Mouse (Mus musculus) hindbrain, embryonic 15.5 days (tissue): ENCODE measurements at regions not wholly inside any gene's neighbourhood (a gene's known extent, or its start where the extent isn't known, plus 50 kb on each side); places are given as distances from the start of the nearest gene placed in this dataset.

Experiments used
- ATAC-seq: fragments of 200-750 bp; cut with Nextera tagmentation; 2 replicates; pipeline ENCODE4 v1.8.0; 2017; ENCODE audit warnings: low read depth, moderate number of reproducible peaks, moderate TSS enrichment; ENCODE audit not compliant: low FRiP score
- H3K27ac ChIP-seq: fragments of 300-500 bp; sonication (generic); replicated peaks from 2 replicates; pipeline ENCODE4 v1.5.1; 2015; ENCODE audit warnings: mild to moderate bottlenecking, inconsistent platforms
- H3K27me3 ChIP-seq: fragments of 300-500 bp; sonication (generic); 2 replicates; pipeline ENCODE4 v1.6.1; 2015; ENCODE audit warnings: control low read depth, inconsistent platforms
- H3K36me3 ChIP-seq: fragments of 300-500 bp; sonication (generic); 2 replicates; pipeline ENCODE4 v1.6.1; 2015; ENCODE audit warnings: control low read depth, inconsistent platforms
- H3K4me1 ChIP-seq: fragments of 300-500 bp; sonication (generic); replicated peaks from 2 replicates; pipeline ENCODE4 v1.6.1; 2015; ENCODE audit warnings: control low read depth, inconsistent platforms
- H3K4me2 ChIP-seq: fragments of 300-500 bp; sonication (generic); 2 replicates; pipeline ENCODE4 v1.6.1; 2015; ENCODE audit warnings: moderate library complexity, mild to moderate bottlenecking, inconsistent platforms
- H3K4me3 ChIP-seq: fragments of 300-500 bp; sonication (generic); 2 replicates; pipeline ENCODE4 v1.5.1; 2015; ENCODE audit warnings: mild to moderate bottlenecking, inconsistent platforms
- H3K9ac ChIP-seq: fragments of 300-500 bp; sonication (generic); 2 replicates; pipeline ENCODE4 v1.6.1; 2015; ENCODE audit warnings: inconsistent platforms
- H3K9me3 ChIP-seq: fragments of 300-500 bp; sonication (generic); 2 replicates; pipeline ENCODE4 v1.6.1; 2016; ENCODE audit warnings: control low read depth, inconsistent platforms
- WGBS: fragments of 180-500 bp; shearing (Covaris S2); methylation state at CpG from one replicate; pipeline ENCODE4 v1.1.7; 2015; 5-methylcytosine and 5-hydroxymethylcytosine counted together

DNA sequence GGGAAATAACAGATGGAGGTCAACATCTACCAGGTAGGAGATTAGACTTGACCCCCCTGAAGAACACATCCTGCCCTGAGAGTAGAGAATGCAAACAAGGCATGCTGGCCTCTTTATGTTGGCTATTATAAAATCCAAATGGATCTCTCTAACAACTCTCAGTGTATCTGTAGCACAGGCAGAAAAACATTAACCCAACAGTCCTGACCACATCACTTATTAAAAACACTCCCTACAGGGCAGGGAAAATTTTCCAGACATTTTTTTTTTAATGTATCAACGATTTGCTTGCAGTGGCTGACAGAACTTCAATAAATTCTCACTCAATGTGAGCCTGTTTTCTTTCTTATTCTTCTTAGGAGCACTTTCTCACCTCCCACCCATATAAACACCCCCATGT, 511.4 kb downstream of the Cdk5rap2 start:
- Histone ChIP-seq H3K4me1 (no peaks in the 10 kb centered on the region), H3K9ac (no peak overlapping the region), H3K27ac (no peak overlapping the region), H3K36me3 (no peaks in the 10 kb centered on the region), H3K4me2 (no peak overlapping the region), H3K27me3 (no peaks in the 10 kb centered on the region), H3K9me3 (no peaks in the 10 kb centered on the region), H3K4me3 (no peak overlapping the region)
- no peak for ATAC-seq
- 63% methylated on average over 1 of the region's 1 CpGs for WGBS

DNA sequence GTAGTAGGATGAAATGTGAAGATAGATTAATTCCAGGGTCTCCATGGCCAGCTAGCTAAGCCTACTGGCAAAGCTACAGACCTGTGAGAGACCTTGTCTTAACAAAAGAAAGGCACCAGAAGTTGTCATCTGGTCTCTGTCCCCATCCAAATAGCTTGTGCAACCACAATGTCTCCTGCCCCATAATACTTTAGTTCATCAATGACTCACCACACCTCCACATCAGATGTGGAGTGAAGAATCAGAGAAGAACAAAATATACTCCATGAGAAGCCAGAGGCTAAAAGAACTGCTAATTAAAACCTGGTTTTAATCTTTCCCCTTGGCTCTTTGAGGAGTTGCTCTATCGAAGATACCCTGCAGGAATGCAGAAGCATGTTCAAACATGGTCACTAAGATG, 514.1 kb downstream of the Cdk5rap2 start:
- H3K9me3 ChIP-seq: no peaks in the 10 kb centered on the region
- H3K27ac ChIP-seq: no peak overlapping the region
- no peaks in the 10 kb centered on the region for H3K36me3 ChIP-seq
- ATAC-seq: no peak
- no peaks in the 10 kb centered on the region for H3K27me3 ChIP-seq
- no peak overlapping the region for H3K4me3 ChIP-seq
- H3K9ac ChIP-seq: no peak overlapping the region
- no peaks in the 10 kb centered on the region for H3K4me1 ChIP-seq
- H3K4me2 ChIP-seq: no peak overlapping the region
- WGBS: 75% methylated on average over 1 of the region's 1 CpGs

DNA sequence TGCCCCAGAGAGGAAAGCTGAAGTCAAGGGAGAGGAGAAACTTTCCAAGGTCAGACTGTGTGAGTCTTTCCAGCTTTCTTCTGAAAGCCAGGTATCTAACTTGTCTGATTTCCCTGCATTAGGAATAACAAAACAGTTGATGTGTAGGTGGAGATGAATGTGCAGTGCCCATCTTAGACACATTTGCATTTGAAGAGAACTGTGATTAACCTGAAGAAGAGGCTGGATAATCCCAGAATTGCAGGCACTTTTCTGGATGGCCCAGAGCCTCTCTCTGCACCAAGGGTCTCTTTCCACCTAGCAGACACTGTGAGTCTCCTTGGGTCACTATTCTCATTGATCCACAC, 517.4 kb downstream of the Cdk5rap2 start:
- Histone ChIP-seq H3K36me3 (no peaks in the 10 kb centered on the region), H3K4me1 (0 out of 2 replicates have a peak, but pooled peaks cover 6% of the 10 kb centered on the region), H3K27me3 (no peaks in the 10 kb centered on the region), H3K9ac (no peak overlapping the region), H3K4me2 (no peak overlapping the region), H3K27ac (no peak overlapping the region), H3K9me3 (no peaks in the 10 kb centered on the region), H3K4me3 (no peak overlapping the region)
- ATAC-seq: no peak

DNA sequence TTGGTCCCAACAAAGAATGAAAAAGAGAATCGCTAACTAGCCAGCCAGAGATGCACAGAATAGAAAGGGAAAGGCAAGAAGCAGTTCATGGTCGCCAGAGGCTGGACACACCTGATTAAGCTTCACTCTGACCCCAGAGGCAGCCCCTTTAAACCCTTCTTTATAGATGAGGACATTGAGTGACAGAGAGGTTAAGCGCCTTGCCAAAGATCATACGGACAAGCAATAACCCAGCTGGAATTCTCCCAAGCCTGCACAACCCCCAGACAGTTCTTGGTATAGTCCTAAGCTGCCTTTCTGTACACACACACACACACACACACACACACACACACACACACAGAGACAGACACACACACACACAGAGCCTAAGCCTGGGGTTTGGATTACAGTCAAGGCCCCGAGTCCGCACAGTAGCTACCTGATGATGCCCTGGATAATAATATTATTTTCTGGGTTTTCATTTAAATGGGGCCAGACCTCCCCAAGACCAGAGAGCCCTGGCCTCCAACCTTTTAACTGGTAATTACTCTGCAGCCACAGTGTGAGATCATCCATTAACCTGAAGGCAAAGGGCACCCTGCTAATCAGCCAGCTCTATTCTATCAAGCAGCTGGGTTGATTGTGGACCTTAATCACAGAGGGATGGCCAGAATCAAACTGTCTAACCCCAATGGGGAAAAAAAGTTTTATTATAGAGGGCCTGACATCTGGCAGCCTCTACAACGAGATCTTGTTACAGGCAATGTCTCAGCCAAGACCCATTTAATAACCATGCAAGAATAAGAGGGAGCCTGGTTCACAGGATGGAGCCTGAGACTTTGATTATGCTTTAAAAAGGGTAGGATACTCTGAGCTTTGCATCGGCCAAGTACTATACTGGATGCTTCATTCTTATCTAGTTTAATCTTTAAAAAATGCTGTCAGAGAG, 518.1 kb downstream of the Cdk5rap2 start:
- H3K4me2 ChIP-seq: no peak overlapping the region
- peak; percentile 65; the same call in 1 of the 2 replicates for ATAC-seq
- H3K27ac ChIP-seq: no peak overlapping the region
- no peak overlapping the region for H3K4me3 ChIP-seq
- no peak overlapping the region for H3K9ac ChIP-seq
- 44% methylated on average over 8 of the region's 8 CpGs for WGBS
- H3K36me3 ChIP-seq: no peaks in the 10 kb centered on the region
- H3K27me3 ChIP-seq: no peaks in the 10 kb centered on the region
- 0 out of 2 replicates have a peak, but pooled peaks cover 6% of the 10 kb centered on the region for H3K4me1 ChIP-seq
- no peaks in the 10 kb centered on the region for H3K9me3 ChIP-seq

DNA sequence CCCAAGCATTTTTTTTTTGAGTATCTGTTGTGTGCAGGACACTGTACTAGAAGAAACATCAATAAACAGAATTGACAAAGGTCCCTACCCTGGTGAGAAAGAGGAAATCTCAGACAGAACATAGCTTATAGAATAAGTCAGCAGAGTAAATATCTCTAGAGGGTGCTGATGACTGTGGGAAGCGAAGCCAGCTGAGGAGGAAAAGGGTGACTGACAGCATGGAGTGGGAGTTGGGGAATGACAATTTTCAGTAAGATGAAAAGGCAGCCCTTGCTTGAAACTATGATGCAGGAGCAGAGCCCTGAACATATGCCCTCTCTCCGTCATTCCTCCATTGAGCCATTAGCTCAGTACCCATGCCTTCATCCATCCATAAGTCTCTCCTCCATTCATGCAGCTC, 519.6 kb downstream of the Cdk5rap2 start:
- 62% methylated on average over 2 of the region's 2 CpGs for WGBS
- no peaks in the 10 kb centered on the region for H3K9me3 ChIP-seq
- H3K9ac ChIP-seq: no peak overlapping the region
- H3K27ac ChIP-seq: no peak overlapping the region
- no peak for ATAC-seq
- H3K27me3 ChIP-seq: no peaks in the 10 kb centered on the region
- 0 out of 2 replicates have a peak, but pooled peaks cover 6% of the 10 kb centered on the region for H3K4me1 ChIP-seq
- no peak overlapping the region for H3K4me2 ChIP-seq
- no peaks in the 10 kb centered on the region for H3K36me3 ChIP-seq
- no peak overlapping the region for H3K4me3 ChIP-seq

DNA sequence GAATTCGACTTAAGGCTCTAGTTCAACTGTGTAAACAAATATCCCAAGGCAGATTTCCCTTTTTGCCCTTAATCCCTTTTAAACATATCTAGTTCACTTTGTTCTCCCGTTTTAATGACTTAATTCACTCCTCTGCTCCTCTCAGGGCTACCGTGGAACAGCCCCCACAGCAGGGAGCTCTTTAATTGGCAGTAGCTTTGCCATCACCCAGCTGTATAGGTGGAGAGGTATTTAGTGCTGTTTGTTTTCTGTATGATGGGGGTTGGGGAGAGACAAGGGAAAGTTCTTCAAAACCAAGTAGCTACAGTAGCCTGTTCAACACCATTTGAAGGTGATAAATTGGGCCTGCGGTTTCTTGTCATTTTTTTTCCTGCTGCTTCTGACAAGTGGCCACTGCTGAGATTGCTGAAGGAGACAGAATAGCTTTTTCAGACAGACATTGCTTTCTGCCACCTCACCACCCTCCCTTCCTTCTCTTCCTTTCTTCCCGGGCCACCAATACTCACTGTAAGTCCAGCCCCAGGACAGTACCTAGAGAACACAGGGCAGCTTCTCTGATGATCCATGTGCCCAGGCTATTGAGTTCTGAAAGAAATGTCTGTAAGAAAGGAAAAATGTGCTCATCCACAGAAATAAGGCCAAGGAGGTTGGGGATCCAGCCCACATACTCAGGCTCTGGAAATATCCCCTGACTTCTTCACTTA, 520.2 kb downstream of the Cdk5rap2 start:
- WGBS: 30% methylated on average over 5 of the region's 5 CpGs
- no peak for ATAC-seq

DNA sequence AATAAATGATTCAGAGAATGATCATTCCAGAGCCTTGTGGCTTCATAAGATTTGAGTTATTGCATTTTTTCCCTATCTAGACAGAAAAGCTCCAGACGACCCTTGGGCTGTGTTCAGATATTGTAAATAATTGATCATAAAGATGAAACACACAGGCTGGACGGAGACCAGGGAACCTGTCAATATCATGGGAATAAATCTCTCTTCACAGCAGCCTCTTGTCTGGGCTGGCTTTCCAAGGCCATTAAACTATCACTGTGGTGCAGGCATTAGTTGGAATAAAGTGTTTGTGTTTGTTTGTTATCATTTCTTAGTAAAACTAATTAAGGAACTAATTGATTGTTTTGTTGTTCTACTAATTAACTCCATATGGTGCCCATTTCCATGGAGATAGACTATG, 533.5 kb downstream of the Cdk5rap2 start:
- 44% methylated on average over 2 of the region's 2 CpGs for WGBS

More for the DNA sequence above, 520.2 kb downstream of the Cdk5rap2 start:
- H3K4me1 ChIP-seq: 0 out of 2 replicates have a peak, but pooled peaks cover 6% of the 10 kb centered on the region
- H3K36me3 ChIP-seq: no peaks in the 10 kb centered on the region
- no peaks in the 10 kb centered on the region for H3K27me3 ChIP-seq
- H3K4me2 ChIP-seq: no peak overlapping the region
- H3K9ac ChIP-seq: no peak overlapping the region
- H3K27ac ChIP-seq: no peak overlapping the region
- no peaks in the 10 kb centered on the region for H3K9me3 ChIP-seq
- no peak overlapping the region for H3K4me3 ChIP-seq

DNA sequence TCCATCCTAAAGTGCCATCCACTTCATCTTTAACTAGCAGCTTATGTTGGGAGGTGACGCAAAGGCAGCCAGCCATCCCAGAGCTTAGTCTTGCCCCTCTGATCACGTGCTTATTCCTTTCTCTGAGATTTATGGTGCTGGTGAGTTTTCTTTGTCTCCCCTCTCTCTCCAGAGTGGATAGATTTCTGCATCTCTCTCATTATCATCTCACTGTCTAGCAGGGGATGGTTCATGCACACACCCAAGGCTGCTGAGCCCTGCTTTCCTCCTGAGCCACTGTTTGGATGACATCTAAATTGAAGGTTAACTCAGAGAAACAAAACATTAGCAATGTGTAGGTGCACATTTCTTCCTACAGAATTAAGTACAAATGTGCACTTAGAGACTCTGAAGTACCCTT, 539.6 kb downstream of the Cdk5rap2 start:
- no peaks in the 10 kb centered on the region for H3K27me3 ChIP-seq
- 78% methylated on average over 2 of the region's 2 CpGs for WGBS
- no peak for ATAC-seq

More for the DNA sequence above, 533.5 kb downstream of the Cdk5rap2 start:
- H3K27ac ChIP-seq: no peak overlapping the region
- 0 out of 2 replicates have a peak, but pooled peaks have one; percentile 30 for ATAC-seq
- H3K27me3 ChIP-seq: no peaks in the 10 kb centered on the region
- no peaks in the 10 kb centered on the region for H3K9me3 ChIP-seq
- H3K36me3 ChIP-seq: no peaks in the 10 kb centered on the region
- H3K4me2 ChIP-seq: no peak overlapping the region
- H3K9ac ChIP-seq: no peak overlapping the region
- H3K4me1 ChIP-seq: no peaks in the 10 kb centered on the region
- H3K4me3 ChIP-seq: no peak overlapping the region

DNA sequence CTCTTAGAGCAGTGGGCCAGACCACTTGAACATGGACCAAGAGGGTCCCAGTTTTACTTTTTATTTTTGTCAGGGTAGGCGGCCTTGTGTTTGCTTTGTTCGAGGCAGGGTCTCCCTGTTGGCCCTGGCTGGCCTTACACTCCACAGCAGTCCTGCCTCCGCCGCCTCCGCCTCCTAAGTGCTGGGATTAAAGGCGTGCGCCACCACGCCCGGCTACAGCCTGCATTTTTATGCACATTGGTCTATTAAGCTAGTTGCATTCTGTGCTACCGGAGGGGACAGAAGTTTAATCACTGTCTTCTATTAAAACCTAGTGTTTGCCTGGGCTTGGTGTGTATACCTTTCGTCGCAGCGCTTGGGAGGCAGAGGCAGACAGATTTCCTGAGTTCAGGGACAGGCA, 555.2 kb downstream of the Cdk5rap2 start:
- Histone ChIP-seq H3K4me3 (no peak overlapping the region), H3K27ac (no peak overlapping the region), H3K9ac (no peak overlapping the region), H3K36me3 (no peaks in the 10 kb centered on the region), H3K4me1 (no peaks in the 10 kb centered on the region), H3K27me3 (no peaks in the 10 kb centered on the region), H3K9me3 (no peaks in the 10 kb centered on the region), H3K4me2 (no peak overlapping the region)
- no peak for ATAC-seq
- 95% methylated on average over 13 of the region's 13 CpGs for WGBS

More for the DNA sequence above, 539.6 kb downstream of the Cdk5rap2 start:
- H3K4me3 ChIP-seq: no peak overlapping the region
- no peaks in the 10 kb centered on the region for H3K4me1 ChIP-seq
- H3K9me3 ChIP-seq: no peaks in the 10 kb centered on the region
- H3K36me3 ChIP-seq: no peaks in the 10 kb centered on the region
- H3K27ac ChIP-seq: no peak overlapping the region
- no peak overlapping the region for H3K4me2 ChIP-seq
- no peak overlapping the region for H3K9ac ChIP-seq

DNA sequence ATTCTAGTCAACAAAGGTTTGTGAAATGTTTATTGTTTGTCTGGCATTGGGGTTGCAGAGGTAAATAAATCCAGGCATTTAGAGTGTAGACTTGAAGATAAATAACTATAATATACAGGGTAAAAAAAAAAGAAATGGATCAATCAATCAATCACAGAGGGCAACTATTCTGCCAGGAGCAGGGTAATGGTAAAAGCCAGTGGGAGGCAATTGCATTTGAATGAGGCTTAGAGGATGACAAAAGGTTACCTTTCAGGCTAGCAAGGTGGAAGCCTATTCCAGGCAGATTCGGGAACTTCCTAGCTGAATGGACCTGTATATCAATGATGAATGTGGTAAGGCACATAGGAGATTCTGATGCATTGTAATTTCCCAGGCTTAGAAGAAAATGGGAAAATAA, 557.6 kb downstream of the Cdk5rap2 start:
- H3K4me3 ChIP-seq: no peak overlapping the region

DNA sequence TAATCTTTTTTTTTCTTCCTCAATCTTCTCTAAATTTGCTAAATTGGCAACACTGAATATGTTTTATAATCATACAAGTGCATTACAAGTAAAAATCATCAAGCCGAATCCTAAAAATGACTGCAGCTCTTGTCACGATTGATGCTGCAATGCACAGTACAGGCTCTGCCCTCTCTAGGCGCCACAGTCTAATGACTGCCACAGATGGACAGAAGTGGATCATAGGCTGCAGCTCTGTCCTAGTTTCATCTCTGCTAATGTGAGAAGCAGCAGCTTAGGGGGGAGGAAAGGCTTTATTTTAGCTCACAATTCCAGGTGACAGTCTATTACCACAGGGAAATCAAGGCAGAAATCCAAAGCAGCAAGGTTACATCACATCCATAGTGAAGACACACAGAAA, 560.8 kb downstream of the Cdk5rap2 start:
- no peak overlapping the region for H3K9ac ChIP-seq
- no peaks in the 10 kb centered on the region for H3K36me3 ChIP-seq
- H3K27me3 ChIP-seq: no peaks in the 10 kb centered on the region
- no peaks in the 10 kb centered on the region for H3K4me1 ChIP-seq
- no peak for ATAC-seq
- no peak overlapping the region for H3K27ac ChIP-seq
- H3K4me2 ChIP-seq: no peak overlapping the region
- no peak overlapping the region for H3K4me3 ChIP-seq
- no peaks in the 10 kb centered on the region for H3K9me3 ChIP-seq
- 78% methylated on average over 3 of the region's 3 CpGs for WGBS

More for the DNA sequence above, 557.6 kb downstream of the Cdk5rap2 start:
- no peaks in the 10 kb centered on the region for H3K36me3 ChIP-seq
- H3K9me3 ChIP-seq: no peaks in the 10 kb centered on the region
- H3K4me1 ChIP-seq: no peaks in the 10 kb centered on the region
- 22% methylated on average over 1 of the region's 1 CpGs for WGBS
- ATAC-seq: no peak
- H3K9ac ChIP-seq: no peak overlapping the region
- H3K27ac ChIP-seq: no peak overlapping the region
- H3K4me2 ChIP-seq: no peak overlapping the region
- H3K27me3 ChIP-seq: no peaks in the 10 kb centered on the region

DNA sequence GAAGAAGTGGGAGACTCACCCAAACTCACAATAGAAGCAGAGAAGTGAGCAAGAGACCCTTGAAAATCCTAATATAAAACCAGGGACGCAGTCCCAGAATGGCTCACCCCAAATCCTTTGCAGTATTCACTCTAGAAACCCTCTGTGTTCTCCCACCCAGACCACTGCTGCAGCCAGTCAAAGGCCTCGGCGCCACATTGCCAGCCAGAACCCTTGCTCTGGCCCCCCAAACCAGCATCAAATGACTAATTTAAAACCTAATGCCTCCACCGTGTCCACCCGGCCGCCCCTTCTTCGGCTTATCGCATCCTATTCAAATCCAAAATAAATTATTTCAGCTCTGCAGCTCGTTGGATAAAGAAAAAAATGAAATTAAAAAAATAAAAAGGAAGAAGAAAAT, 570.4 kb downstream of the Cdk5rap2 start:
- H3K27ac ChIP-seq: no peak overlapping the region
- no peak for ATAC-seq
- no peaks in the 10 kb centered on the region for H3K36me3 ChIP-seq
- no peaks in the 10 kb centered on the region for H3K4me1 ChIP-seq
- H3K9ac ChIP-seq: no peak overlapping the region
- H3K27me3 ChIP-seq: no peaks in the 10 kb centered on the region
- no peak overlapping the region for H3K4me3 ChIP-seq
- no peak overlapping the region for H3K4me2 ChIP-seq
- no peaks in the 10 kb centered on the region for H3K9me3 ChIP-seq
- 60% methylated on average over 9 of the region's 9 CpGs for WGBS
